Mouse (Mus musculus): ENCODE results near the gene Phlda3. TPM values are rescaled to one million over a fixed set of nuclear protein-coding genes. Genes with fewer than 3 reads are reported as not detected.
A peak's percentile ranks its signal among the peaks of the same experiment; 100 is the strongest.

Phlda3 gene
- total and polyA plus RNA-seq, 2 experiments from 2014 or later = 27.2 to 30.3 TPM

GRCm38 (mm10) chr1:135757287-135757686, 8.6 kb upstream of the Phlda3 start:
- Histone ChIP-seq H3K4me2 (ENCODE audit: low read depth) (no peak overlapping the region), H3K9me3 (ENCODE audit: low read length) (no peaks in the 10 kb centered on the region), H3K27ac (ENCODE audit: low read depth, low read length) (no peak overlapping the region), H3K9ac (no peak overlapping the region), H3K4me3 (ENCODE audit: low read depth, low read length) (no peak overlapping the region), H3K27me3 (ENCODE audit: insufficient read depth, low read length) (no peaks in the 10 kb centered on the region), H3K36me3 (ENCODE audit: insufficient read depth) (no peaks in the 10 kb centered on the region), H3K4me1 (ENCODE audit: insufficient read depth) (no peaks in the 10 kb centered on the region)
- WGBS = 75% methylated on average over 8 of the region's 8 CpGs
- DNase-seq (no peak), ATAC-seq (no peak)
- TF ChIP-seq CTCF (IDR thresholded peaks at IDR 0.05; ENCODE audit: low read depth) = no peak

GRCm38 (mm10) chr1:135759685-135760084, 6.2 kb upstream of the Phlda3 start:
- DNase-seq (no peak), ATAC-seq (no peak)
- TF ChIP-seq CTCF (IDR thresholded peaks at IDR 0.05; ENCODE audit: low read depth) = no peak
- Histone ChIP-seq H3K4me3 (ENCODE audit: low read depth, low read length) (no peak overlapping the region), H3K4me1 (ENCODE audit: insufficient read depth) (no peaks in the 10 kb centered on the region), H3K27ac (ENCODE audit: low read depth, low read length) (no peak overlapping the region), H3K9me3 (ENCODE audit: low read length) (no peaks in the 10 kb centered on the region), H3K36me3 (ENCODE audit: insufficient read depth) (no peaks in the 10 kb centered on the region), H3K27me3 (ENCODE audit: insufficient read depth, low read length) (no peaks in the 10 kb centered on the region), H3K4me2 (ENCODE audit: low read depth) (no peak overlapping the region), H3K9ac (no peak overlapping the region)
- 27% methylated on average over 4 of the region's 4 CpGs for WGBS

GRCm38 (mm10) chr1:135760216-135760615, 5.7 kb upstream of the Phlda3 start:
- WGBS = 73% methylated on average over 8 of the region's 8 CpGs
- Histone ChIP-seq H3K27ac (ENCODE audit: low read depth, low read length) (no peak overlapping the region), H3K9me3 (ENCODE audit: low read length) (no peaks in the 10 kb centered on the region), H3K36me3 (ENCODE audit: insufficient read depth) (no peaks in the 10 kb centered on the region), H3K4me1 (ENCODE audit: insufficient read depth) (no peaks in the 10 kb centered on the region), H3K9ac (no peak overlapping the region), H3K4me2 (ENCODE audit: low read depth) (no peak overlapping the region), H3K4me3 (ENCODE audit: low read depth, low read length) (no peak overlapping the region), H3K27me3 (ENCODE audit: insufficient read depth, low read length) (no peaks in the 10 kb centered on the region)
- no peak for DNase-seq
- peak; percentile 36 for TF ChIP-seq CTCF (IDR thresholded peaks at IDR 0.05; ENCODE audit: low read depth)
- no peak for ATAC-seq

- Histone ChIP-seq H3K9ac (no peak overlapping the region), H3K27ac (ENCODE audit: low read depth, low read length) (no peak overlapping the region), H3K4me1 (ENCODE audit: insufficient read depth) (peaks cover 7% of the 10 kb centered on the region; the same call in 1 of the 2 replicates), H3K27me3 (ENCODE audit: insufficient read depth, low read length) (no peaks in the 10 kb centered on the region), H3K9me3 (ENCODE audit: low read length) (no peaks in the 10 kb centered on the region), H3K4me3 (ENCODE audit: low read depth, low read length) (no peak overlapping the region), H3K36me3 (ENCODE audit: insufficient read depth) (no peaks in the 10 kb centered on the region), H3K4me2 (ENCODE audit: low read depth) (no peak overlapping the region)
- DNase-seq (no peak), ATAC-seq (no peak)
- no peak for TF ChIP-seq CTCF (IDR thresholded peaks at IDR 0.05; ENCODE audit: low read depth)
- 93% methylated on average over 5 of the region's 5 CpGs for WGBS
Measured at GRCm38 (mm10) chr1:135761728-135762127, 4.2 kb upstream of the Phlda3 start.

GRCm38 (mm10) chr1:135763503-135764205, 2.3 kb upstream of the Phlda3 start:
- ATAC-seq (no peak), DNase-seq (no peak)
- peaks cover 13% of the 10 kb centered on the region; the same call in 1 of the 2 replicates for H3K4me1 ChIP-seq (ENCODE audit: insufficient read depth)
- H3K4me3 ChIP-seq (ENCODE audit: low read depth, low read length) = no peak overlapping the region
- no peak overlapping the region for H3K27ac ChIP-seq (ENCODE audit: low read depth, low read length)
- H3K9ac ChIP-seq = no peak overlapping the region
- no peak for TF ChIP-seq CTCF (IDR thresholded peaks at IDR 0.05; ENCODE audit: low read depth)
- no peaks in the 10 kb centered on the region for H3K27me3 ChIP-seq (ENCODE audit: insufficient read depth, low read length)
- H3K4me2 ChIP-seq (ENCODE audit: low read depth) = no peak overlapping the region
- H3K36me3 ChIP-seq (ENCODE audit: insufficient read depth) = no peaks in the 10 kb centered on the region
- 82% methylated on average over 9 of the region's 9 CpGs for WGBS
- no peaks in the 10 kb centered on the region for H3K9me3 ChIP-seq (ENCODE audit: low read length)

- H3K27ac ChIP-seq (ENCODE audit: low read depth, low read length) = no peak overlapping the region
- no peaks in the 10 kb centered on the region for H3K9me3 ChIP-seq (ENCODE audit: low read length)
- WGBS = 63% methylated on average over 2 of the region's 2 CpGs
- ATAC-seq (no peak), DNase-seq (no peak)
- H3K27me3 ChIP-seq (ENCODE audit: insufficient read depth, low read length) = no peaks in the 10 kb centered on the region
- H3K4me2 ChIP-seq (ENCODE audit: low read depth) = no peak overlapping the region
- TF ChIP-seq CTCF (IDR thresholded peaks at IDR 0.05; ENCODE audit: low read depth) = no peak
- no peak overlapping the region for H3K4me3 ChIP-seq (ENCODE audit: low read depth, low read length)
- H3K4me1 ChIP-seq (ENCODE audit: insufficient read depth) = peaks cover 13% of the 10 kb centered on the region; the same call in 1 of the 2 replicates
- no peak overlapping the region for H3K9ac ChIP-seq
- no peaks in the 10 kb centered on the region for H3K36me3 ChIP-seq (ENCODE audit: insufficient read depth)
Measured at GRCm38 (mm10) chr1:135764206-135764528, 1.8 kb upstream of the Phlda3 start.

- no peak for TF ChIP-seq CTCF (IDR thresholded peaks at IDR 0.05; ENCODE audit: low read depth)
- Histone ChIP-seq H3K9ac (peak overlapping the region; percentile 78), H3K27ac (ENCODE audit: low read depth, low read length) (peak overlapping the region; percentile 71; the same call in 1 of the 2 replicates), H3K4me2 (ENCODE audit: low read depth) (peak overlapping the region; percentile 96), H3K4me1 (ENCODE audit: insufficient read depth) (peaks cover 13% of the 10 kb centered on the region; the same call in 1 of the 2 replicates), H3K9me3 (ENCODE audit: low read length) (no peaks in the 10 kb centered on the region), H3K4me3 (ENCODE audit: low read depth, low read length) (peak overlapping the region; percentile 55), H3K27me3 (ENCODE audit: insufficient read depth, low read length) (no peaks in the 10 kb centered on the region), H3K36me3 (ENCODE audit: insufficient read depth) (no peaks in the 10 kb centered on the region)
- ATAC-seq (no peak; the same call in none of the 2 replicates), DNase-seq (peak; percentile 31)
- WGBS = 26% methylated on average over 30 of the region's 30 CpGs
Measured at GRCm38 (mm10) chr1:135766592-135767306, 830 bp downstream of the Phlda3 start.
